Mouse (Mus musculus): ENCODE measurements around the gene Smpd3. TPM values are rescaled to one million over a fixed set of nuclear protein-coding genes. Genes with fewer than 3 reads are reported as not detected.

Smpd3 gene
- polyA plus RNA-seq, 1 experiment from 2014 or later: 0.77 TPM

GRCm38 (mm10) chr8:106336561-106336960, 1.2 kb downstream of the Smpd3 start:
- Histone ChIP-seq H3K9me3 (replicated peaks; ENCODE audit: control insufficient read depth, low read length) (no peaks in the 10 kb centered on the region), H3K27ac (ENCODE audit: low read length) (no peak overlapping the region), H3K4me1 (ENCODE audit: control insufficient read depth, low read depth, low read length) (peaks cover 4% of the 10 kb centered on the region), H3K36me3 (ENCODE audit: control insufficient read depth, insufficient read depth) (no peaks in the 10 kb centered on the region), H3K4me2 (ENCODE audit: low read depth, low read length) (no peak overlapping the region), H3K4me3 (ENCODE audit: low read depth, low read length) (no peak overlapping the region), H3K9ac (ENCODE audit: low read depth, low read length) (no peak overlapping the region), H3K27me3 (ENCODE audit: control insufficient read depth, insufficient read depth, low read depth, low read length) (peaks cover 28% of the 10 kb centered on the region)
- WGBS (ENCODE audit: insufficient replicate concordance): 7% methylated on average over 41 of the region's 41 CpGs
- no peak for ATAC-seq (ENCODE audit: low read depth)

GRCm38 (mm10) chr8:106336031-106336430, 1.8 kb downstream of the Smpd3 start:
- no peak overlapping the region for H3K4me3 ChIP-seq (ENCODE audit: low read depth, low read length)
- 57% methylated on average over 4 of the region's 4 CpGs for WGBS (ENCODE audit: insufficient replicate concordance)
- peaks cover 28% of the 10 kb centered on the region for H3K27me3 ChIP-seq (ENCODE audit: control insufficient read depth, insufficient read depth, low read depth, low read length)
- H3K9ac ChIP-seq (ENCODE audit: low read depth, low read length): no peak overlapping the region
- H3K9me3 ChIP-seq (replicated peaks; ENCODE audit: control insufficient read depth, low read length): no peaks in the 10 kb centered on the region
- H3K27ac ChIP-seq (ENCODE audit: low read length): no peak overlapping the region
- H3K4me2 ChIP-seq (ENCODE audit: low read depth, low read length): no peak overlapping the region
- no peaks in the 10 kb centered on the region for H3K36me3 ChIP-seq (ENCODE audit: control insufficient read depth, insufficient read depth)
- ATAC-seq (ENCODE audit: low read depth): no peak
- H3K4me1 ChIP-seq (ENCODE audit: control insufficient read depth, low read depth, low read length): peaks cover 4% of the 10 kb centered on the region

- Histone ChIP-seq H3K4me1 (ENCODE audit: control insufficient read depth, low read depth, low read length) (peaks cover 4% of the 10 kb centered on the region), H3K9ac (ENCODE audit: low read depth, low read length) (no peak overlapping the region), H3K4me3 (ENCODE audit: low read depth, low read length) (no peak overlapping the region), H3K27ac (ENCODE audit: low read length) (no peak overlapping the region), H3K36me3 (ENCODE audit: control insufficient read depth, insufficient read depth) (no peaks in the 10 kb centered on the region), H3K4me2 (ENCODE audit: low read depth, low read length) (no peak overlapping the region), H3K27me3 (ENCODE audit: control insufficient read depth, insufficient read depth, low read depth, low read length) (peaks cover 28% of the 10 kb centered on the region), H3K9me3 (replicated peaks; ENCODE audit: control insufficient read depth, low read length) (no peaks in the 10 kb centered on the region)
- ATAC-seq (ENCODE audit: low read depth): no peak
- WGBS (ENCODE audit: insufficient replicate concordance): 34% methylated on average over 4 of the region's 4 CpGs
Observed at GRCm38 (mm10) chr8:106335196-106335595, 2.6 kb downstream of the Smpd3 start.

DNA sequence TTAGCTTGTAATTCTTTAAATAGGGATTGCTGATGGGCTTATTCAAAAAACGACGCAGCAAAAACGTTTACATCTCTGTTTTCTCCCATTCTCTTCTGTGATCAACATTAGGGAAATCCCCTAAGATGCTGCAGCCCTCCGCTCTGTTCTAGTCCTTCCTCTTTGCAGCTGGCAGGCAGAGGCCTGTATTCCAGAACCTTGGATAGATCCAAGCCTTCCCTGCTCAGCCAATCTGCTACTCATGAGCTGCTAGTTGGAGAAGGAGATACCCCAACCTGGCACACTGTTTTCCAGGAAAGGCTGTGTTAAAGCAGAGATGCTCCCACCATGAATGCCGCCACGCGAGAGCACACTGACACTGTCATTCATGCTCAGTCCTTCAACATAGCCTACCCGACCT, 4.4 kb downstream of the Smpd3 start:
- Histone ChIP-seq H3K4me3 (ENCODE audit: low read depth, low read length) (no peak overlapping the region), H3K27ac (ENCODE audit: low read length) (no peak overlapping the region), H3K27me3 (ENCODE audit: control insufficient read depth, insufficient read depth, low read depth, low read length) (peaks cover 28% of the 10 kb centered on the region), H3K4me2 (ENCODE audit: low read depth, low read length) (no peak overlapping the region), H3K9ac (ENCODE audit: low read depth, low read length) (no peak overlapping the region), H3K9me3 (replicated peaks; ENCODE audit: control insufficient read depth, low read length) (no peaks in the 10 kb centered on the region), H3K4me1 (ENCODE audit: control insufficient read depth, low read depth, low read length) (peaks cover 4% of the 10 kb centered on the region), H3K36me3 (ENCODE audit: control insufficient read depth, insufficient read depth) (no peaks in the 10 kb centered on the region)
- WGBS (ENCODE audit: insufficient replicate concordance): 32% methylated on average over 8 of the region's 8 CpGs
- ATAC-seq (ENCODE audit: low read depth): no peak

DNA sequence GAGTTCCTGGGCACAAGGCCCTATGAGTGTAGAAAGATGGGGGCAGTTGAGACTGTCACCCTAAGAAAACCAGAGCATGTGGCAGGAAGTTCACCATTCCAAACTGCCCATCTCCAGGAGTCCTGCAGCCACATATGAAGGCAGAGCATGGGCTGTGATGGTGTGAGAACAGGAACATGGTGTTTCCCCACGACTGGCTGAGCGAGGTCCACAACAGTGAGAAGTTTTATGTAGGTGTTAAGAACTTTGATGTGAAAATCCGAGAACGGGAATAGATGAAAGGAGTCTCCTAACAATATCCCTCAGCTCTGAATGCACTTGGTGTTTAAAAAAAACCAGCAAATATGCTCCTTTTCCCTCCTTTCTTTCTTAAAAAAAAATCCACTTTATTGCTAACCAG, 5.3 kb downstream of the Smpd3 start:
- Histone ChIP-seq H3K27ac (ENCODE audit: low read length) (no peak overlapping the region), H3K27me3 (ENCODE audit: control insufficient read depth, insufficient read depth, low read depth, low read length) (peaks cover 27% of the 10 kb centered on the region)

GRCm38 (mm10) chr8:106326624-106327023, 11.2 kb downstream of the Smpd3 start:
- no peak for ATAC-seq (ENCODE audit: low read depth)
- no peaks in the 10 kb centered on the region for H3K9me3 ChIP-seq (replicated peaks; ENCODE audit: control insufficient read depth, low read length)
- H3K4me1 ChIP-seq (ENCODE audit: control insufficient read depth, low read depth, low read length): no peaks in the 10 kb centered on the region
- H3K4me2 ChIP-seq (ENCODE audit: low read depth, low read length): no peak overlapping the region
- 58% methylated on average over 4 of the region's 4 CpGs for WGBS (ENCODE audit: insufficient replicate concordance)
- no peaks in the 10 kb centered on the region for H3K27me3 ChIP-seq (ENCODE audit: control insufficient read depth, insufficient read depth, low read depth, low read length)
- no peak overlapping the region for H3K27ac ChIP-seq (ENCODE audit: low read length)
- no peak overlapping the region for H3K9ac ChIP-seq (ENCODE audit: low read depth, low read length)
- no peaks in the 10 kb centered on the region for H3K36me3 ChIP-seq (ENCODE audit: control insufficient read depth, insufficient read depth)
- no peak overlapping the region for H3K4me3 ChIP-seq (ENCODE audit: low read depth, low read length)

More for the DNA sequence above, 5.3 kb downstream of the Smpd3 start:
- Histone ChIP-seq H3K4me3 (ENCODE audit: low read depth, low read length) (no peak overlapping the region), H3K9ac (ENCODE audit: low read depth, low read length) (no peak overlapping the region), H3K36me3 (ENCODE audit: control insufficient read depth, insufficient read depth) (no peaks in the 10 kb centered on the region), H3K9me3 (replicated peaks; ENCODE audit: control insufficient read depth, low read length) (no peaks in the 10 kb centered on the region), H3K4me1 (ENCODE audit: control insufficient read depth, low read depth, low read length) (peaks cover 2% of the 10 kb centered on the region), H3K4me2 (ENCODE audit: low read depth, low read length) (no peak overlapping the region)
- ATAC-seq (ENCODE audit: low read depth): no peak
- WGBS (ENCODE audit: insufficient replicate concordance): 47% methylated on average over 4 of the region's 4 CpGs

DNA sequence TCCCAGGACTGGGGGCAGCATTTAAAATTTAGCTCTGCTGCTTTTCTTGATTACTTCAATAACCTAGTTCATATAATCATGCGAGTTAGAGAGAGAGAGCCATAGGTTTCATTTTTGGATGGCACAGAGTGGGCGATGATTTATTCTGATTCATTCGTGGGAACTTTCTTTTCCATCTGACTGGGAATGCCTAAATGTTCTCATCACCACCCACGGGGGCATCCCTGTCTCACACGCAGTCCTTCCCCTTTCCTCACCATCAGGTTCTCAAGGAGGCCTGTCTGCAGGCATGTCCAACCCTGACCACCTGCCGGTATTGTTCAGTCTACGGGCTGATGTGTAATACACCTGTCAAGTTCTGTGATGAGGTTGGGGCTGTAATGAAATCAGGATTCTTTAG, 16.4 kb downstream of the Smpd3 start:
- Histone ChIP-seq H3K9me3 (replicated peaks; ENCODE audit: control insufficient read depth, low read length) (no peaks in the 10 kb centered on the region), H3K36me3 (ENCODE audit: control insufficient read depth, insufficient read depth) (no peaks in the 10 kb centered on the region), H3K4me1 (ENCODE audit: control insufficient read depth, low read depth, low read length) (no peaks in the 10 kb centered on the region), H3K9ac (ENCODE audit: low read depth, low read length) (no peak overlapping the region), H3K4me2 (ENCODE audit: low read depth, low read length) (no peak overlapping the region), H3K27ac (ENCODE audit: low read length) (no peak overlapping the region), H3K4me3 (ENCODE audit: low read depth, low read length) (no peak overlapping the region), H3K27me3 (ENCODE audit: control insufficient read depth, insufficient read depth, low read depth, low read length) (no peaks in the 10 kb centered on the region)
- 62% methylated on average over 7 of the region's 7 CpGs for WGBS (ENCODE audit: insufficient replicate concordance)
- ATAC-seq (ENCODE audit: low read depth): no peak

GRCm38 (mm10) chr8:106320002-106320401, 17.8 kb downstream of the Smpd3 start:
- Histone ChIP-seq H3K4me3 (ENCODE audit: low read depth, low read length) (no peak overlapping the region), H3K9me3 (replicated peaks; ENCODE audit: control insufficient read depth, low read length) (no peaks in the 10 kb centered on the region), H3K4me2 (ENCODE audit: low read depth, low read length) (no peak overlapping the region), H3K9ac (ENCODE audit: low read depth, low read length) (no peak overlapping the region), H3K4me1 (ENCODE audit: control insufficient read depth, low read depth, low read length) (no peaks in the 10 kb centered on the region), H3K36me3 (ENCODE audit: control insufficient read depth, insufficient read depth) (no peaks in the 10 kb centered on the region), H3K27me3 (ENCODE audit: control insufficient read depth, insufficient read depth, low read depth, low read length) (no peaks in the 10 kb centered on the region), H3K27ac (ENCODE audit: low read length) (no peak overlapping the region)
- WGBS (ENCODE audit: insufficient replicate concordance): 62% methylated on average over 6 of the region's 6 CpGs
- no peak for ATAC-seq (ENCODE audit: low read depth)

DNA sequence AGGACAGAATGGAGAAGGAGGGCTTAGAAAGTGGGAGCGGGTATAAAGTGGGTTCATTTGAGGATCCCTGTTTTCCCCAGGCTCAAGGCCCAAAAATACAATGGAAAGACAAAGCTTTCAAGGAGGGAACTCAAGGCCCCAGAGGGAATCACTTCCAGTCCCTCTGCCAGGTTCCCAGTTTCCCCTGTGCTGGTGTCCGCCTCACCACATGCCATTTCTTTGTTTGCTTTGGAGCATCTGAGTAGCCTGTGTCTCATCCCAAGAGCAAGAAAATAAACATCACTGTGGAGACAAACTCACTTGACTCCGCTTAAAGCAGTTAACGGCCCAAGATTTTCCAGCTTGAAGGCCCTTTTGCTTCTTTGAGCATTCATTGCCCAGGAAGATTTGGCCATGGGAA, 20.7 kb downstream of the Smpd3 start:
- Histone ChIP-seq H3K9ac (ENCODE audit: low read depth, low read length) (no peak overlapping the region), H3K4me1 (ENCODE audit: control insufficient read depth, low read depth, low read length) (no peaks in the 10 kb centered on the region), H3K4me2 (ENCODE audit: low read depth, low read length) (no peak overlapping the region), H3K27ac (ENCODE audit: low read length) (no peak overlapping the region), H3K9me3 (replicated peaks; ENCODE audit: control insufficient read depth, low read length) (no peaks in the 10 kb centered on the region), H3K36me3 (ENCODE audit: control insufficient read depth, insufficient read depth) (no peaks in the 10 kb centered on the region), H3K4me3 (ENCODE audit: low read depth, low read length) (no peak overlapping the region), H3K27me3 (ENCODE audit: control insufficient read depth, insufficient read depth, low read depth, low read length) (no peaks in the 10 kb centered on the region)
- WGBS (ENCODE audit: insufficient replicate concordance): 64% methylated on average over 4 of the region's 4 CpGs
- ATAC-seq (ENCODE audit: low read depth): no peak

GRCm38 (mm10) chr8:106316506-106316905, 21.3 kb downstream of the Smpd3 start:
- Histone ChIP-seq H3K4me2 (ENCODE audit: low read depth, low read length) (no peak overlapping the region), H3K9me3 (replicated peaks; ENCODE audit: control insufficient read depth, low read length) (no peaks in the 10 kb centered on the region), H3K27ac (ENCODE audit: low read length) (no peak overlapping the region), H3K36me3 (ENCODE audit: control insufficient read depth, insufficient read depth) (no peaks in the 10 kb centered on the region), H3K4me1 (ENCODE audit: control insufficient read depth, low read depth, low read length) (no peaks in the 10 kb centered on the region), H3K9ac (ENCODE audit: low read depth, low read length) (no peak overlapping the region), H3K4me3 (ENCODE audit: low read depth, low read length) (no peak overlapping the region), H3K27me3 (ENCODE audit: control insufficient read depth, insufficient read depth, low read depth, low read length) (no peaks in the 10 kb centered on the region)
- 23% methylated on average over 10 of the region's 10 CpGs for WGBS (ENCODE audit: insufficient replicate concordance)
- no peak for ATAC-seq (ENCODE audit: low read depth)
